Mouse (Mus musculus) midbrain, embryonic 14.5 days (tissue): ENCODE measurements around the gene Neurl1b. TPM values are rescaled to one million over a fixed set of nuclear protein-coding genes. Genes with fewer than 3 reads are reported as not detected.

Experiments used
- ATAC-seq: fragments of 200-750 bp; cut with Nextera tagmentation; 2 replicates; pipeline ENCODE4 v1.8.0; 2017; ENCODE audit warnings: moderate number of reproducible peaks, moderate library complexity; ENCODE audit not compliant: low FRiP score, low TSS enrichment
- DNase-seq: peaks from one replicate; pipeline ENCODE4 v3.0.0-alpha.2; 2015
- H3K27ac ChIP-seq: fragments of 300-500 bp; sonication (generic); replicated peaks from 2 replicates; pipeline ENCODE4 v1.5.1; 2014; ENCODE audit warnings: mild to moderate bottlenecking, low read depth, low read length, moderate library complexity
- H3K27me3 ChIP-seq: fragments of 300-500 bp; sonication (generic); 2 replicates; pipeline ENCODE4 v1.6.1; 2014; ENCODE audit warnings: low read length, control low read depth, mixed read lengths; ENCODE audit not compliant: control insufficient read depth, insufficient read depth
- H3K36me3 ChIP-seq: fragments of 300-500 bp; sonication (generic); 2 replicates; pipeline ENCODE4 v1.6.1; 2014; ENCODE audit warnings: low read length, control low read depth; ENCODE audit not compliant: control insufficient read depth, insufficient read depth
- H3K4me1 ChIP-seq: fragments of 300-500 bp; sonication (generic); 2 replicates; pipeline ENCODE4 v1.6.1; 2014; ENCODE audit warnings: mild to moderate bottlenecking, antibody characterized with exemption, low read length, control low read depth; ENCODE audit not compliant: control insufficient read depth, insufficient read depth
- H3K4me2 ChIP-seq: fragments of 300-500 bp; sonication (generic); 2 replicates; pipeline ENCODE4 v1.6.1; 2014; ENCODE audit warnings: mild to moderate bottlenecking, low read length, moderate library complexity
- H3K4me3 ChIP-seq: fragments of 300-500 bp; sonication (generic); replicated peaks from 2 replicates; pipeline ENCODE4 v1.5.1; 2014; ENCODE audit warnings: low read depth, low read length
- H3K9ac ChIP-seq: fragments of 300-500 bp; sonication (generic); replicated peaks from 2 replicates; pipeline ENCODE4 v1.6.1; 2014; ENCODE audit warnings: mild to moderate bottlenecking, low read length, moderate library complexity
- H3K9me3 ChIP-seq: fragments of 300-500 bp; sonication (generic); 2 replicates; pipeline ENCODE4 v1.6.1; 2016; ENCODE audit warnings: low read length, control low read depth, mixed read lengths; ENCODE audit not compliant: control insufficient read depth
- WGBS: fragments of 180-500 bp; shearing (Covaris S2); extraction: QIAGEN DNeasy Blood & Tissue Kit; methylation state at CpG from one replicate; pipeline ENCODE4 v1.1.7; 2014; 5-methylcytosine and 5-hydroxymethylcytosine counted together
- polyA plus RNA-seq: library from polyadenylated mRNA; unstranded; fragments of >200 nt; fragmentation: Nextera tagmentation; extraction: Ambion mirVana; gene quantifications from 2 replicates; pipeline ENCODE4 v1.2.1, GENCODE M21; 2014

Gene Neurl1b
- polyA plus RNA-seq, 1 experiment from 2014 or later, result 1.6 TPM

DNA sequence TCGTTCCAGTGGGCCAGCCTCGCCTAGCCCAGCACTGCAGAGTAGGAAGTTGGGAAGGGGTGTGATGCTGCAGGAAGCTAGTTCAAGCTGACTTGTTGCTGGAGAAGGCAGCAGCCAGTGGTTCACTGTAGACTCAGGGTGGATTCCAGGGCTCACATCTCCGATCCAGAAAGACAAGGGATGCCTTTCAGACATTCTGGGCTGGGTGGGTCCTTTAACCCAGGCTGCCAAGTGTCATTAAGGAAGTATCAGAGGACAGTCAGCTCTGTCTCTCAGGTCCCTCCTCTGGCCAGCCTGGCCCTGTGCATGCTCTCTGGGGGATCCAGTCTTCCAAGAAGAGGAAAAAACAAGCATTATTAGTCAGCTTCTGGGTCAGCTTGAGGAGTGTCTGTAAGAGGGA, 26.5 kb upstream of the Neurl1b start:
- WGBS, result 77% methylated on average over 3 of the region's 3 CpGs
- no peaks in the 10 kb centered on the region for H3K9me3 ChIP-seq

DNA sequence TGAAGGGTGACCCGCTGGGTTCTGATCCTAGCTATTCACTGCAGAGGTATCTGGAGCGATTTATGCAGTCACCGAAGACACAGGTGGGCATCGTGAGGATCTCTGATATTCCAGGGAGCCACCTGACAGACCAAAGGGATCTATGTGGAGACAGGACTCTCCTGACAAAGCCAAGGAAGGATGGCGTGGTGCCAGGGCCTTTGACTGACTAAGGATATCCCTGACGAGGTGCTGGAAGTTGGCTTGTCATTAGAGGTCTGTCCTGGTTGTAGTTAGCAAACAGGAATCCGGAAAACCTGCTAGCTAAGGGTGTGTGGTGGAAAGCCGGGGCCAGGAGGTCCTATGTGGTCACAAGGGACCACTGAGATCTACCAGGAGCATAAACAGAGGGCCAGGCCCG, 25.4 kb upstream of the Neurl1b start:
- ATAC-seq (no peak), DNase-seq (no peak)
- WGBS, result 83% methylated on average over 9 of the region's 9 CpGs
- H3K27ac ChIP-seq, result no peak overlapping the region
- H3K4me3 ChIP-seq, result no peak overlapping the region
- H3K36me3 ChIP-seq, result no peaks in the 10 kb centered on the region
- H3K27me3 ChIP-seq, result no peaks in the 10 kb centered on the region
- no peaks in the 10 kb centered on the region for H3K4me1 ChIP-seq
- H3K4me2 ChIP-seq, result no peak overlapping the region
- no peak overlapping the region for H3K9ac ChIP-seq
- H3K9me3 ChIP-seq, result 0 out of 2 replicates have a peak, but pooled peaks cover 2% of the 10 kb centered on the region

More for the DNA sequence above, 26.5 kb upstream of the Neurl1b start:
- no peak for DNase-seq
- ATAC-seq, result no peak
- Histone ChIP-seq H3K4me3 (no peak overlapping the region), H3K27ac (no peak overlapping the region), H3K27me3 (no peaks in the 10 kb centered on the region), H3K36me3 (no peaks in the 10 kb centered on the region), H3K4me2 (no peak overlapping the region), H3K4me1 (no peaks in the 10 kb centered on the region), H3K9ac (no peak overlapping the region)

DNA sequence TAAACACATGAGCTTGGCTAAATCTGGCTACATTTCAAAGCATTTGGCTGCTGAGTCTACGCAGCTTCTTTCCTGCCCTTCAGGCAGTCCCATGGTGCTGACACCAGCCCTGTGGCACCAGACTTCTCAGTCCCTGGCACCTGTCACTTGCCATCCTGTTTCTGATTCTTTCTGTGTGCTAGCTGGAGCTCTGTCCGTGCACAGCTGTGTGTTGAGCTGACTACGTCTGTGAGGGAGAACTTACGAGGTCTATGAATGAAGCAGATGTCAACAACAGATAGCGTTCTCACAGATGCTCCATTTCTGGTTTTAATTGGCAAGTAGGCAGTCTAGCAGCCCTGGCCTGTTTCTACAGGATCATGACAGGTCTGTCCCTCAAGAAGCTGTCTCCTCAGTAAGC, 24.0 kb upstream of the Neurl1b start:
- H3K9me3 ChIP-seq, result 0 out of 2 replicates have a peak, but pooled peaks cover 3% of the 10 kb centered on the region
- no peak for ATAC-seq

DNA sequence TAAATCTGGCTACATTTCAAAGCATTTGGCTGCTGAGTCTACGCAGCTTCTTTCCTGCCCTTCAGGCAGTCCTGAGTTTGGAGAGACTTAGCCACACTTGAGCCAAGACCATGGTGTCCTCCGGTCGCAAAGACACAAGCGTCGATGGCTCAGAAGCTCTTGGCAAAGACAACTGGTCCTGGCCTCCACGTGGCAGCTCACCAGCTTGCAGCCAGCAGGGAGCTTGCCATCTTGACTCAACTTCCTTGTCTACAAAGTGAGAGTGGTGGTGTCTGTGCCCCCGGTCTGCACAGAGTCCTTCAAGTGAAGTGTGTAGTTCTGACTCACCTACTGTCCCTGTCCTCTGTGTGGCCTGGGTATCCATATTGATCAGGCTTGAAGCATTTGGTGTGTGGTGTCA, 22.3 kb upstream of the Neurl1b start:
- H3K4me1 ChIP-seq, result no peaks in the 10 kb centered on the region
- no peak overlapping the region for H3K4me2 ChIP-seq
- no peak overlapping the region for H3K9ac ChIP-seq
- no peak for DNase-seq
- no peaks in the 10 kb centered on the region for H3K27me3 ChIP-seq
- no peaks in the 10 kb centered on the region for H3K36me3 ChIP-seq
- H3K4me3 ChIP-seq, result no peak overlapping the region
- ATAC-seq, result no peak
- H3K9me3 ChIP-seq, result 0 out of 2 replicates have a peak, but pooled peaks cover 3% of the 10 kb centered on the region
- H3K27ac ChIP-seq, result no peak overlapping the region
- 87% methylated on average over 7 of the region's 7 CpGs for WGBS

More for the DNA sequence above, 24.0 kb upstream of the Neurl1b start:
- DNase-seq, result no peak
- Histone ChIP-seq H3K27ac (no peak overlapping the region), H3K4me3 (no peak overlapping the region), H3K27me3 (no peaks in the 10 kb centered on the region), H3K9ac (no peak overlapping the region), H3K4me1 (no peaks in the 10 kb centered on the region), H3K4me2 (no peak overlapping the region), H3K36me3 (no peaks in the 10 kb centered on the region)
- WGBS, result 84% methylated on average over 5 of the region's 5 CpGs

DNA sequence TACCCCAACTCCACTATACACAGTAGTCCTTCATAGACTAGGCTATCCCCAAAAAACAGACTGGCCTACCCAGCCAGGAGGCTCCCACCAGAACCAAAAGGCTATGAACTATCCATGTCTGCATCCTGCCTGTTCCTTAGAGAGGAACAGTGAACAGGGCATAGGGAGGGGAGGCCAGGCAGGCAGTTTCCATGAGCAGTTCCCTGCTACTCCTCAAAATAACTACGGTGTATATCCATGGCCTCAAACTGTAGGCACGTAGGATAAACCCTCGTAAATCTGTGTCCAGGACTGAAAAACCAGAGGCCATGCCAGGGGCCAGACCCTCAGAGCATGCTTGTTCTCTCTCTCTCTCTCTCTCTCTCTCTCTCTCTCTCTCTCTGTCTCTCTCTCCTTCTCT, 17.9 kb upstream of the Neurl1b start:
- Histone ChIP-seq H3K9me3 (0 out of 2 replicates have a peak, but pooled peaks cover 3% of the 10 kb centered on the region), H3K9ac (no peak overlapping the region), H3K4me2 (no peak overlapping the region), H3K4me1 (no peaks in the 10 kb centered on the region), H3K27me3 (no peaks in the 10 kb centered on the region), H3K4me3 (no peak overlapping the region), H3K36me3 (no peaks in the 10 kb centered on the region), H3K27ac (no peak overlapping the region)
- ATAC-seq (no peak), DNase-seq (no peak)
- 85% methylated on average over 3 of the region's 3 CpGs for WGBS

DNA sequence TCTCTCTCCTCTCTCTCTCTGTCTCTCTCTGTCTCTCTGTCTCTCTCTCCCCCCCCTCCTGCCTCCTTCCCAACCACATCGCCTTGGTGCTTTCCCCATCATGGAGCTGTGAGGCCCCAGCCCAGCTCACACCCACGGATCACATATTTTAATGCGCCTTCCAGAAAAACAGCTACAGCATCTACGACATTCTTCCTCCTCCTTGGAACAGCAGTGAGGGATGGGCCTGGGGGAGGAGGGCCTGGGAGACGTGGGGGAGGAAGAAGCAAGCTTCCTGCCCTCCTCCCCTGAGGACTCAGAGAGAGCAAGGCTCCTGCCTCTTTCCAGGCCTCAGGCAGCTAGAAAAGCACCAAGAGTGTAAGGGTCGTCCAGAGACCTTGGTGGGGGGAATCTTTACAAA, 17.3 kb upstream of the Neurl1b start:
- ATAC-seq (no peak), DNase-seq (no peak)

DNA sequence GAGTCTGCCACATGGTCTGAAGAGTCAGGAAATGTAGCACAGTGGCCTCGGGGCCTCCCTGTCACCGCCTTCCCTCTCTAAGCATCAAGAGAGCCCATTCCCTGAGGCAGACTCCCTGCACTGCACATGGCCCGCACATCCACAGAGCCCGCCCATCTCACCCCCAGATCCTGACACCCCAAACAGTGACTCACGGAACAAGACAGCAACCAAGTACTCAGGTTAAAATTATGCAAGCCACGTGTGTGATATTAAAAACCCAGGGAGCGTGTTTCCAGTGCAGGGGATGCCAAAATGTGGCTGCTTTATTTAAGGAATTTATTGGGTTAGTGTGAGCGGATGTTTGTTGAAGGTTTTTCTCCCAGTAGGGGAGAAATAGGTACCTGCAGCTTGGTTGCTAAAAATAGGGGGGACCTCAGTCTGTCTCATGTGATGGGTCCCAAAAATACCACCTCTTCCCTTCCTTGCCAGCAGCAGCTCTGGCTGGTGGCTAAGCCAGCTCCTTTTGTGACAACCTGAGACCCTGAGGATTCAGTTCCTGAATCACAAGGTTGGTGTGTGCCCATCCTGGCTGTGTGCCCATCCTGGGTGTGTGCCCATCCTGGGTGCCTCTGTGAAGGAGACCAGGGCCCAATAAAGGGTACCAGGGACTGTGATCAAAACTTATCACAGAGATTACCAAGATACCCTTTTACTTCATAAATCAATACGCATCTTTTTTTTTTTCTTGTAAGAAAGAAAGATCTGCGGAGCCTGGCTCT, 9.1 kb upstream of the Neurl1b start:
- H3K36me3 ChIP-seq, result no peaks in the 10 kb centered on the region
- no peaks in the 10 kb centered on the region for H3K9me3 ChIP-seq
- H3K27me3 ChIP-seq, result no peaks in the 10 kb centered on the region
- H3K27ac ChIP-seq, result no peak overlapping the region
- H3K4me3 ChIP-seq, result no peak overlapping the region
- DNase-seq, result no peak
- no peak for ATAC-seq
- H3K9ac ChIP-seq, result no peak overlapping the region
- H3K4me2 ChIP-seq, result no peak overlapping the region
- 85% methylated on average over 10 of the region's 10 CpGs for WGBS
- H3K4me1 ChIP-seq, result no peaks in the 10 kb centered on the region

More for the DNA sequence above, 17.3 kb upstream of the Neurl1b start:
- H3K4me1 ChIP-seq, result no peaks in the 10 kb centered on the region
- H3K36me3 ChIP-seq, result no peaks in the 10 kb centered on the region
- 0 out of 2 replicates have a peak, but pooled peaks cover 3% of the 10 kb centered on the region for H3K9me3 ChIP-seq
- H3K4me3 ChIP-seq, result no peak overlapping the region
- H3K4me2 ChIP-seq, result no peak overlapping the region
- no peak overlapping the region for H3K9ac ChIP-seq
- H3K27ac ChIP-seq, result no peak overlapping the region
- H3K27me3 ChIP-seq, result no peaks in the 10 kb centered on the region
- WGBS, result 63% methylated on average over 6 of the region's 6 CpGs

DNA sequence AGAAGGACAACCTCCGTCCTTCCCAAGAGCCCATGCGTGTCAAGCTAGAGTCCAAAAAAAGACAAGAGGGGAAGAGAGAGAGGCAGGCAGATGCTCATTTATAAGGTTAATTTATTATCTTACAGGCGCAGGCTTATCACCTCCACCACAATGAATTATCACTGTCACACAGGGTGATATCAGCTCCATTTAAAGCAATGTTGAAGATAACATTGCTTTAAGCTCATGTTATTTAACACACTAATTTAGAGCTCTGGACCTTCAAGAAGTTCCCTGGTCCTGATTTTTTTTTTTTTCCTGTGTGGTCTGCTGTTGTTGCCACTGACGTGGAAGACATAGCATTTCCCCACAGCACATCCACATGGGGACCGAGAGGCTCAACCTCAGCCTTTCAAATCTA, 1.7 kb upstream of the Neurl1b start:
- Histone ChIP-seq H3K27me3 (peaks cover 12% of the 10 kb centered on the region), H3K4me3 (no peak overlapping the region)
- 83% methylated on average over 5 of the region's 5 CpGs for WGBS

DNA sequence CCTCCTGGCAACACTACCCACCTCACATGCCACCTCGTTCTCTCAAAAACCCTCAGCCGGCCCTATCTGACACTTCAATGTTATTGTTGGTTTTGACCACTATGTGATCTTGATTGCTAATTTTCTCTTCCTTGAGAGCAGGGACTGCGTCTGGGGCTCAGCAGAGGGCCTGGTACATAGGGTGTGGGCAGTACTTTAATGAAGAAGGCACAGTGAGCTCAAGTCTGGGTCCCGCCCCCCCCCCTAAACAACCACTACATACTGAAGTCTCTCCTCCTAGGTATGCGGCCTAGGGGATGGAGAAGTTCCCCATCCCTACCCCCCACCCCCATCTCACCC, 476 bp upstream of the Neurl1b start:
- H3K27me3 ChIP-seq, result peaks cover 12% of the 10 kb centered on the region
- H3K27ac ChIP-seq, result no peak overlapping the region
- 0 out of 2 replicates have a peak, but pooled peaks cover 3% of the 10 kb centered on the region for H3K4me1 ChIP-seq
- no peaks in the 10 kb centered on the region for H3K36me3 ChIP-seq
- H3K9me3 ChIP-seq, result no peaks in the 10 kb centered on the region
- 18% methylated on average over 5 of the region's 5 CpGs for WGBS
- ATAC-seq (no peak), DNase-seq (no peak)
- H3K4me2 ChIP-seq, result peak overlapping the region; percentile 95
- H3K9ac ChIP-seq, result peak overlapping the region; percentile 74
- H3K4me3 ChIP-seq, result peak overlapping the region; percentile 71

More for the DNA sequence above, 1.7 kb upstream of the Neurl1b start:
- DNase-seq, result no peak
- Histone ChIP-seq H3K9ac (no peak overlapping the region), H3K4me2 (no peak overlapping the region), H3K4me1 (0 out of 2 replicates have a peak, but pooled peaks cover 3% of the 10 kb centered on the region), H3K27ac (no peak overlapping the region), H3K9me3 (no peaks in the 10 kb centered on the region), H3K36me3 (no peaks in the 10 kb centered on the region)
- ATAC-seq, result no peak
